Mouse (Mus musculus): Measurements from ENCODE around the gene Adcy9. TPM values are rescaled to one million over a fixed set of nuclear protein-coding genes. Genes with fewer than 3 reads are reported as not detected.
"Not testable (repeated sequence)": the region's sequence is repeated elsewhere in the genome, so short reads cannot be mapped to it uniquely, and the experiment has no call there.

Adcy9 gene
- polyA plus RNA-seq, 1 experiment = 3.3 TPM

DNA sequence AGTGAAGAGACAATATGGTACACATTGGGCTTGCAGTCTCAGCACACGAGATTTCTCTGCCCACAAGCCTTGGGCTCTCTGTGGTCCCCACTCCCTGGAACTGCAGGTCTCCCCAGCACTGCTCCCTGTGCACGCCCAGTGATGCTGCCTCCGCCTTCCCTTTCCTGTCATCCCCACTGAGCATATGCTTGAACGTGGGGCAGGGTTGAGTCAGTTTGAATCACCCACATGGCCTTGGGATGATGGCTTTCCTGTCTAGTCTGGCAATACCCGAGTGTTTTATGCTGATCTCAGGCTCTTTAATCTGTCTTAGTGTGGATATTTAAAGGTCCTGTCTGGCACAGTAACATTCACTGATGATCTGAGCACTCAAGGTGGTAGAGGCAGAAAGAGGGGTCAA lies 154.9 kb downstream of the Adcy9 start:
- no peak overlapping the region for H3K27ac ChIP-seq (ENCODE audit: insufficient read depth, low read length)
- H3K27me3 ChIP-seq (ENCODE audit: control insufficient read depth, insufficient read depth, low read length) = no peaks in the 10 kb centered on the region
- no peaks in the 10 kb centered on the region for H3K36me3 ChIP-seq (ENCODE audit: control insufficient read depth, insufficient read depth, low read length)
- H3K4me3 ChIP-seq (ENCODE audit: extremely low read depth, insufficient read depth, insufficient read length) = no peak overlapping the region
- 52% methylated on average over 5 of the region's 5 CpGs for WGBS
- H3K4me1 ChIP-seq (ENCODE audit: control insufficient read depth, insufficient read depth, insufficient read length) = no peaks in the 10 kb centered on the region
- TF ChIP-seq CTCF (IDR thresholded peaks at IDR 0.05; ENCODE audit: extremely low read depth, insufficient read depth, insufficient read length, insufficient replicate concordance) (no peak), POLR2A (IDR thresholded peaks at IDR 0.05; ENCODE audit: low read depth, low read length) (no peak)
- no peak for DNase-seq (ENCODE audit: low read depth in 1 of 2, low spot score in 2 of 2)

- WGBS = 82% methylated on average over 3 of the region's 3 CpGs
- H3K27ac ChIP-seq (ENCODE audit: insufficient read depth, low read length) = no peak overlapping the region
- TF ChIP-seq CTCF (IDR thresholded peaks at IDR 0.05; ENCODE audit: extremely low read depth, insufficient read depth, insufficient read length, insufficient replicate concordance) = no peak
- TF ChIP-seq POLR2A (IDR thresholded peaks at IDR 0.05; ENCODE audit: low read depth, low read length) = no peak
Observed at GRCm38 (mm10) chr16:4263486-4263885, 156.8 kb downstream of the Adcy9 start.

GRCm38 (mm10) chr16:4257546-4257945 lies 162.8 kb downstream of the Adcy9 start:
- H3K27ac ChIP-seq (ENCODE audit: insufficient read depth, low read length) = no peak overlapping the region
- no peaks in the 10 kb centered on the region for H3K36me3 ChIP-seq (ENCODE audit: control insufficient read depth, insufficient read depth, low read length)
- 92% methylated on average over 2 of the region's 2 CpGs for WGBS
- H3K4me3 ChIP-seq (ENCODE audit: extremely low read depth, insufficient read depth, insufficient read length) = no peak overlapping the region
- H3K4me1 ChIP-seq (ENCODE audit: control insufficient read depth, insufficient read depth, insufficient read length) = no peaks in the 10 kb centered on the region
- no peak for DNase-seq (ENCODE audit: low read depth in 1 of 2, low spot score in 2 of 2)
- H3K27me3 ChIP-seq (ENCODE audit: control insufficient read depth, insufficient read depth, low read length) = no peaks in the 10 kb centered on the region
- TF ChIP-seq CTCF (IDR thresholded peaks at IDR 0.05; ENCODE audit: extremely low read depth, insufficient read depth, insufficient read length, insufficient replicate concordance) (no peak), POLR2A (IDR thresholded peaks at IDR 0.05; ENCODE audit: low read depth, low read length) (no peak)

More at GRCm38 (mm10) chr16:4263486-4263885, 156.8 kb downstream of the Adcy9 start:
- H3K4me1 ChIP-seq (ENCODE audit: control insufficient read depth, insufficient read depth, insufficient read length) = no peaks in the 10 kb centered on the region
- H3K4me3 ChIP-seq (ENCODE audit: extremely low read depth, insufficient read depth, insufficient read length) = no peak overlapping the region
- no peaks in the 10 kb centered on the region for H3K36me3 ChIP-seq (ENCODE audit: control insufficient read depth, insufficient read depth, low read length)
- no peak for DNase-seq (ENCODE audit: low read depth in 1 of 2, low spot score in 2 of 2)
- H3K27me3 ChIP-seq (ENCODE audit: control insufficient read depth, insufficient read depth, low read length) = no peaks in the 10 kb centered on the region

DNA sequence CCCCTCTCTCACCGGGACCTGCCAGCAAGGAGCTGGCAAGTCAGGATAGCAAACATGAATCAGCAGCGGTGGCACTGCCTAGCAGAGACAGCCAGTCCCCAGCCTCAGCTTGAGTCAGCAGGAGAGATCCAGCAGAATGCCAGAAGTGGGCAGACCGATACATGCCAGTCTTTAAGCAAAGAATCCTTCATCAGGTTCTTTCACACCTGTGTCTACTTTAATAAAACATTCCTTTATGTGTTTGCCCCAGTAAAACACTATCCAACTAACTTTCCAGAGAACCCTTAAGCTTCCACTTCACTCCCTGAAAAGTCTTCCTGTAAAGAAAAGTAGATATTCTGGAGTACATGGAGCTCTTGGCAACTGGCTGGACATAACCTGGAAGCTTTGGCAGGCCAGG lies 171.5 kb downstream of the Adcy9 start:
- TF ChIP-seq CTCF (IDR thresholded peaks at IDR 0.05; ENCODE audit: extremely low read depth, insufficient read depth, insufficient read length, insufficient replicate concordance) (no peak), POLR2A (IDR thresholded peaks at IDR 0.05; ENCODE audit: low read depth, low read length) (no peak)
- Histone ChIP-seq H3K4me3 (ENCODE audit: extremely low read depth, insufficient read depth, insufficient read length) (no peak overlapping the region), H3K27me3 (ENCODE audit: control insufficient read depth, insufficient read depth, low read length) (no peaks in the 10 kb centered on the region), H3K36me3 (ENCODE audit: control insufficient read depth, insufficient read depth, low read length) (no peaks in the 10 kb centered on the region), H3K4me1 (ENCODE audit: control insufficient read depth, insufficient read depth, insufficient read length) (no peaks in the 10 kb centered on the region), H3K27ac (ENCODE audit: insufficient read depth, low read length) (no peak overlapping the region)
- no peak for DNase-seq (ENCODE audit: low read depth in 1 of 2, low spot score in 2 of 2)
- WGBS = 83% methylated on average over 3 of the region's 3 CpGs

GRCm38 (mm10) chr16:4245241-4245640 lies 175.1 kb downstream of the Adcy9 start:
- H3K36me3 ChIP-seq (ENCODE audit: control insufficient read depth, insufficient read depth, low read length); H3K27me3 ChIP-seq (ENCODE audit: control insufficient read depth, insufficient read depth, low read length); H3K4me1 ChIP-seq (ENCODE audit: control insufficient read depth, insufficient read depth, insufficient read length); DNase-seq (ENCODE audit: low read depth in 1 of 2, low spot score in 2 of 2); H3K4me3 ChIP-seq (ENCODE audit: extremely low read depth, insufficient read depth, insufficient read length); H3K27ac ChIP-seq (ENCODE audit: insufficient read depth, low read length): not testable (repeated sequence)
- 86% methylated on average over 1 of the region's 1 CpGs for WGBS

Other genes starting within 250 kb of the Adcy9 start
- 25.6 and 36.9 TPM in 2 replicates for gene Crebbp, start 206.5 kb downstream of the Adcy9 start, polyA plus RNA-seq (2012; rRNA removed)
- 0.53 and 0.68 TPM in 2 replicates for gene Srl, start 121.3 kb upstream of the Adcy9 start, polyA plus RNA-seq (2012; rRNA removed)
- gene Tfap4, start 139.4 kb upstream of the Adcy9 start, polyA plus RNA-seq (2012; rRNA removed) = 5.6 and 8.7 TPM in 2 replicates
- 11.9 and 14.1 TPM in 2 replicates for gene Glis2, start 174.2 kb upstream of the Adcy9 start, polyA plus RNA-seq (2012; rRNA removed)
- gene Pam16, start 204.5 kb upstream of the Adcy9 start, polyA plus RNA-seq (2012; rRNA removed) = 8.2 and 9.5 TPM in 2 replicates
- gene Vasn, start 219.4 kb upstream of the Adcy9 start, polyA plus RNA-seq (2012; rRNA removed) = 23.6 and 31.3 TPM in 2 replicates
- gene Dnaja3, start 219.5 kb upstream of the Adcy9 start, polyA plus RNA-seq (2012; rRNA removed) = 11.0 and 12.1 TPM in 2 replicates